Mouse (Mus musculus): ENCODE measurements at regions not wholly inside any gene's neighbourhood (a gene's known extent, or its start where the extent isn't known, plus 50 kb on each side); places are given as distances from the start of the nearest gene placed in this dataset.

GRCm38 (mm10) chr10:115664567-115664966 is 77.0 kb upstream of the Lgr5 start:
- Histone ChIP-seq H3K9ac (peak overlapping the region; percentile 31; the same call in 1 of the 2 replicates), H3K36me3 (ENCODE audit: poor library complexity, severe bottlenecking) (no peaks in the 10 kb centered on the region), H3K27ac (no peak overlapping the region), H3K9me3 (replicated peaks) (no peaks in the 10 kb centered on the region), H3K4me3 (peak overlapping the region; percentile 20), H3K4me2 (peak overlapping the region; percentile 51), H3K4me1 (peaks cover 11% of the 10 kb centered on the region; the same call in 1 of the 2 replicates), H3K27me3 (no peaks in the 10 kb centered on the region)
- 33% methylated on average over 19 of the region's 19 CpGs for WGBS
- ATAC-seq, result peak; percentile 90

DNA sequence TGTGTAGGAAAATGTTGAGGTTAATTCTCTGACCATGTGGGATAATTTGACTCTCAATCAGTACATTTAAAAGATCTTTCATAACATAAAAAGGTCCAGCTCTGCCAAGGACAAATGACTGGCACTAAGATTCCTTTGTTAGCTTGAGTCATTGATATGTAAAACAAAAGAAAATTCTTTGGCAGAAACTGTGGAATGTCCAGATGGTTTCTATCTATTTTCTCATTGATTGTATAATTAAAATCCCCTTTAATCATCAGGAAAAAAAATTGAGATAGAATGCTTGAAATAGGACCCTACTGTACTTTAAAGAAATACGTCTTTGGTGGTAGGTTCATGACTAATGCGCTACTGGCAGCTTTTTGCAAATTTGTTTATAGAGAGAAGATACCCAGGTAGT is 89.1 kb upstream of the Lgr5 start:
- no peak overlapping the region for H3K4me3 ChIP-seq
- no peak overlapping the region for H3K4me2 ChIP-seq
- no peak overlapping the region for H3K9ac ChIP-seq
- no peaks in the 10 kb centered on the region for H3K27me3 ChIP-seq
- H3K36me3 ChIP-seq (ENCODE audit: poor library complexity, severe bottlenecking), result no peaks in the 10 kb centered on the region
- no peak overlapping the region for H3K27ac ChIP-seq
- no peaks in the 10 kb centered on the region for H3K9me3 ChIP-seq (replicated peaks)
- WGBS, result 63% methylated on average over 2 of the region's 2 CpGs
- H3K4me1 ChIP-seq, result no peaks in the 10 kb centered on the region
- ATAC-seq, result no peak

- 77% methylated on average over 6 of the region's 6 CpGs for WGBS
- ATAC-seq, result no peak
These were observed 93.5 kb upstream of the Lgr5 start for GRCm38 (mm10) chr10:115681115-115681514.

GRCm38 (mm10) chr10:115691939-115692338 is 104.4 kb upstream of the Lgr5 start:
- WGBS, result 94% methylated on average over 4 of the region's 4 CpGs
- H3K27ac ChIP-seq, result no peak overlapping the region
- no peak for ATAC-seq
- no peak overlapping the region for H3K4me3 ChIP-seq
- H3K9me3 ChIP-seq (replicated peaks), result no peaks in the 10 kb centered on the region
- H3K4me1 ChIP-seq, result no peaks in the 10 kb centered on the region
- no peaks in the 10 kb centered on the region for H3K27me3 ChIP-seq
- no peak overlapping the region for H3K4me2 ChIP-seq
- no peak overlapping the region for H3K9ac ChIP-seq
- no peaks in the 10 kb centered on the region for H3K36me3 ChIP-seq (ENCODE audit: poor library complexity, severe bottlenecking)

More at GRCm38 (mm10) chr10:115681115-115681514, 93.5 kb upstream of the Lgr5 start:
- H3K36me3 ChIP-seq (ENCODE audit: poor library complexity, severe bottlenecking), result no peaks in the 10 kb centered on the region
- H3K4me2 ChIP-seq, result no peak overlapping the region
- H3K4me3 ChIP-seq, result no peak overlapping the region
- no peak overlapping the region for H3K9ac ChIP-seq
- H3K9me3 ChIP-seq (replicated peaks), result no peaks in the 10 kb centered on the region
- no peak overlapping the region for H3K27ac ChIP-seq
- no peaks in the 10 kb centered on the region for H3K27me3 ChIP-seq
- no peaks in the 10 kb centered on the region for H3K4me1 ChIP-seq

DNA sequence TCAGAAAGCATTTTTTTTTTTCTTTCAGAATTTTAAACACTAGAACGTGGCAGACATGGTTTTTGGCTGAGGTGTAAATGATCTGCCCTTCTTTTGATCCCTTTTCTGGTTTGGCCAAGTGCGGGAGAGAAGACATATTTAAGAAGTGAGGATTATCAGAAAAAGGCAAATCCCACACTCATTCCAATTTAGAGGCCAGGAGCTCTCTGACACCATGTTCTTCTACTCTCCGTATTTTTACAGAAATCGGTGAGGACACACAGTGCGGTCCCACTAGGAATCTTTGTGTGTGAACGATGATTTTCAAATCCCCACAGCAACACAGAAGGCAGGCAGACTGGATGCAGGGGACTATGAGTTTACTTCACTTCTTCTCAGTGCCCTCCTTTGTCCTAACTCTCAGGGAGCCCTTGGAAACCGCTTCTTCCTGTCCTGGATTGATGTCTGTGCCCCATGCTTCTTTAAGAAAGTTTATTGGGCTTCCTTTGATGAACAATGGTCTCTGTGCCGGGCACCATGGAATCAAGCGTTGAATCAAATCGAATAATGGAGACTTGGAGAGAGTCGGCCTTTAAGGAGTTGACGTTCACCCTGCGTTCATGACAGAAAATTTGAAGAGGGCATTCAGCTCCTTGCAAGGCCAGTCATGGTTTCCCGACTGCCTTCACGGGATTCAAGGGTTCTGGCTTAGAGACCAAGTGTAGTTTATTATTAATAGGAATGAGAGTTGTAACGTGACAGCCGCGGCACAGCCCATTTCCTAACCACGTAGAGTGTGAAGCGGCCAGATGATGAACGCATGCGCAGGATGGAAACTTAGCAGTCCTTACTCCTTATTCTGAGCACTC is 106.6 kb upstream of the Lgr5 start:
- no peak for ATAC-seq

GRCm38 (mm10) chr10:115702358-115702757 is 114.3 kb upstream of the Tspan8 start:
- no peak overlapping the region for H3K4me2 ChIP-seq
- no peak overlapping the region for H3K27ac ChIP-seq
- H3K9me3 ChIP-seq (replicated peaks), result no peaks in the 10 kb centered on the region
- H3K27me3 ChIP-seq, result no peaks in the 10 kb centered on the region
- WGBS, result 93% methylated on average over 3 of the region's 3 CpGs
- no peak overlapping the region for H3K9ac ChIP-seq
- no peak overlapping the region for H3K4me3 ChIP-seq
- no peaks in the 10 kb centered on the region for H3K36me3 ChIP-seq (ENCODE audit: poor library complexity, severe bottlenecking)
- H3K4me1 ChIP-seq, result no peaks in the 10 kb centered on the region
- ATAC-seq, result no peak

More for the DNA sequence above, 106.6 kb upstream of the Lgr5 start:
- H3K4me3 ChIP-seq, result no peak overlapping the region
- 89% methylated on average over 22 of the region's 22 CpGs for WGBS
- H3K27ac ChIP-seq, result no peak overlapping the region
- H3K9ac ChIP-seq, result no peak overlapping the region
- no peaks in the 10 kb centered on the region for H3K27me3 ChIP-seq
- no peaks in the 10 kb centered on the region for H3K4me1 ChIP-seq
- no peak overlapping the region for H3K4me2 ChIP-seq
- no peaks in the 10 kb centered on the region for H3K9me3 ChIP-seq (replicated peaks)
- no peaks in the 10 kb centered on the region for H3K36me3 ChIP-seq (ENCODE audit: poor library complexity, severe bottlenecking)

GRCm38 (mm10) chr10:115708623-115709022 is 108.0 kb upstream of the Tspan8 start:
- no peak overlapping the region; the same call in 1 of the 2 replicates for H3K4me2 ChIP-seq
- ATAC-seq, result no peak

GRCm38 (mm10) chr10:115713896-115714295 is 102.7 kb upstream of the Tspan8 start:
- Histone ChIP-seq H3K9ac (no peak overlapping the region), H3K27ac (no peak overlapping the region), H3K4me3 (no peak overlapping the region), H3K4me1 (no peaks in the 10 kb centered on the region), H3K36me3 (ENCODE audit: poor library complexity, severe bottlenecking) (no peaks in the 10 kb centered on the region), H3K9me3 (replicated peaks) (no peaks in the 10 kb centered on the region), H3K27me3 (no peaks in the 10 kb centered on the region), H3K4me2 (no peak overlapping the region)
- ATAC-seq, result no peak
- WGBS, result 70% methylated on average over 6 of the region's 6 CpGs

More at GRCm38 (mm10) chr10:115708623-115709022, 108.0 kb upstream of the Tspan8 start:
- Histone ChIP-seq H3K9ac (no peak overlapping the region), H3K9me3 (replicated peaks) (no peaks in the 10 kb centered on the region), H3K36me3 (ENCODE audit: poor library complexity, severe bottlenecking) (no peaks in the 10 kb centered on the region), H3K27me3 (no peaks in the 10 kb centered on the region), H3K27ac (no peak overlapping the region), H3K4me3 (no peak overlapping the region), H3K4me1 (0 out of 2 replicates have a peak, but pooled peaks cover 3% of the 10 kb centered on the region)
- 53% methylated on average over 14 of the region's 14 CpGs for WGBS

DNA sequence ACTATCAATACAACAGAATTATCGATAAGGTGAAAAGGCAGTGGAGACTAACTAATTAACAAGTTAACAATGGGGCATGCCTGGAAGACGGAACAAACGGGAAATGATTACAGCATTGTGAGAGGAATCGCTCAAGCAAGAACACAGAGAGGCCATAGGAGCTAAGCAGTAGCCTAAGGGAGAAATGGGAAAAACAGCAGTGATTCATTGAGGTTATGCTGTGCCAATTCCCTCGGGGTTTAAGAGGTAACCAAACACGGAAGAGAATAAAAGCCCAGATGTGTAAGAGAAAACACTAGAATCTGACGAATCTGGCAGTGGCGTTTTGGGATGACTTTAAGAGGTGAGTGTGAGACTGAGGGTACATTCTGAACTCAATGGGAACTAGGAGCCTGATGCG is 100.5 kb upstream of the Tspan8 start:
- WGBS, result 31% methylated on average over 9 of the region's 9 CpGs
- Histone ChIP-seq H3K27ac (no peak overlapping the region), H3K9me3 (replicated peaks) (no peaks in the 10 kb centered on the region), H3K27me3 (no peaks in the 10 kb centered on the region), H3K9ac (no peak overlapping the region), H3K36me3 (ENCODE audit: poor library complexity, severe bottlenecking) (no peaks in the 10 kb centered on the region), H3K4me3 (no peak overlapping the region), H3K4me1 (no peaks in the 10 kb centered on the region), H3K4me2 (no peak overlapping the region)
- no peak for ATAC-seq

DNA sequence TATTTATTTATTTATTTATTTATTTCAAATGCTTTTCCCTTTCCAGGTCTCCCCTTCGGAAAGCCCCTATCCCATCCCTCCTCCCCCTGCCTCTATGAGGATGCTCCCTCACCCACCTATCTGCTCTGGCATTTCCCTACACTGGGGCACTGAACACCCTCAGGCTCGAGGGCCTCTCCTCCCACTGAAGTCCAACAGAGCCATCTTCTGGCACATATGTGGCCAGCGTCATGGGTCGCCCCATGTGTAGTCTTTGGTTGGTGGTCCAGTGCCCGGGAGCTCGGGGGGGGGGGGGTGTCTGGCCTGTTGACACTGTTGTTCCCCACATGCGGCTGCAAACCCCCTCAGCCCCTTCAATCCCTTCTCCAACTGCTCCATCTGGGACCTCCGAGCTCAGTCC is 99.6 kb upstream of the Tspan8 start:
- Histone ChIP-seq H3K9me3 (replicated peaks) (no peaks in the 10 kb centered on the region), H3K4me3 (no peak overlapping the region), H3K27ac (no peak overlapping the region), H3K36me3 (ENCODE audit: poor library complexity, severe bottlenecking) (no peaks in the 10 kb centered on the region), H3K27me3 (no peaks in the 10 kb centered on the region), H3K4me1 (no peaks in the 10 kb centered on the region), H3K4me2 (no peak overlapping the region), H3K9ac (no peak overlapping the region)
- no peak for ATAC-seq
- WGBS, result 90% methylated on average over 8 of the region's 8 CpGs

DNA sequence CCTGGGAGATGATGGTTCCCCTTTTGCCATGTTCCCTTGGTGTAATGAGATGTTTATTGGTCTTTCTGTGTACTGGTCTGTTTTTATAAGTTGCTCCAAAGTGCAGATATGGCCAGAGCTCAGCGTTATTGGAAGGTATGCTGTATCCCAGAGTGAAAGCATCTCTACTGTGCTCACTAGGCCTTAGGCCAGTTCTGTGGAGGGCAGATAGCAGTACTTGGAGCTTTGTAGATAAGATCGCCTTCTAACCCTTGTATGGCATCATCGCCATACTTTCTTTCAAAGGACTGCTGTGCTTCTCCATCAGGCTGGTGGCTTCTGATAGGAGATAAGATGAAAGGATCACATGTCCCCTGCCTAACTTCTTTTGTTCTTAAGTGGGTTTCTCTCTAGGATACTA is 94.0 kb upstream of the Tspan8 start:
- H3K27ac ChIP-seq, result no peak overlapping the region
- no peak for ATAC-seq
- H3K4me2 ChIP-seq, result no peak overlapping the region
- no peaks in the 10 kb centered on the region for H3K27me3 ChIP-seq
- no peak overlapping the region for H3K4me3 ChIP-seq
- H3K9ac ChIP-seq, result no peak overlapping the region
- H3K36me3 ChIP-seq (ENCODE audit: poor library complexity, severe bottlenecking), result no peaks in the 10 kb centered on the region
- H3K4me1 ChIP-seq, result no peaks in the 10 kb centered on the region
- 95% methylated on average over 3 of the region's 3 CpGs for WGBS
- H3K9me3 ChIP-seq (replicated peaks), result no peaks in the 10 kb centered on the region

DNA sequence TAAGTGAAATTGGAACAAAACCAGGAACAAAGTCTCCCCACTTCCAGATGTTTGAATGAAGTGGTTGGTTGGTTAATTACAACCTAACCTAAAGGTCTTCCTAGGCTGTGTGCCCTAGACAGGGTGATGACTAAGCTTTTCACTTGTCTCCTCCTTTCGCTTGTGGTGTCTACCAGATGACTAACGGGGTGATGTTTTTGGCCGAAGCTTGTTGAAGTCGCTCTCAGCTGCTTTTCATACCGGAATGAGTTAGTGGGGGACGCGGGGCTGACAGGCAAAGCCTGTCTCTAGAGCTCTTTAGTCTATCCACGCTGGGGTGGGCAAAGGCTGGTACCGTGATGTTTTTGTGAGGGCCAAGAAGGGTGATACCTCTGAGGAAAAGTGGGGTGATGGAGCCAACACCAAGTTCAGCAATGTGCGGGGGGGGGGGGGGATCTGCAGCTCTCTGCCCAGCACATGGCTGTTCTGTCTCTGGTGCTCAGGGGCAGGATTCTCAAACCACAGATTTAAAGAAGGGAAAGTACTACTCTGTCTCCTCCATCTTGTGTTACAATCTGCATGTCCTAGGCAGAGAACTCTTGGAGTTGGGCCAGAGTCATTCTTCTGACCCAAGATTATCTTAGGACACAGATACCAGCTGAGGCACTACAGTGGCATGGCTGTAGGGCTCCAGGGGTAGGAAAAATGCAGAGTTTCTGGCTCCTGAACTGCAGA is 73.8 kb upstream of the Tspan8 start:
- no peak overlapping the region for H3K4me3 ChIP-seq
- no peaks in the 10 kb centered on the region for H3K36me3 ChIP-seq (ENCODE audit: poor library complexity, severe bottlenecking)
- no peak overlapping the region for H3K4me2 ChIP-seq
- no peak overlapping the region for H3K27ac ChIP-seq
- WGBS, result 95% methylated on average over 10 of the region's 10 CpGs
- no peaks in the 10 kb centered on the region for H3K4me1 ChIP-seq
- no peaks in the 10 kb centered on the region for H3K27me3 ChIP-seq
- no peak for ATAC-seq
- H3K9ac ChIP-seq, result no peak overlapping the region
- 0 out of 2 replicates have a peak, but pooled peaks cover 2% of the 10 kb centered on the region for H3K9me3 ChIP-seq (replicated peaks)
